Mouse (Mus musculus): ENCODE results near the gene Rpf2.

Gene Rpf2

GRCm38 (mm10) chr10:40246374-40247165, at the start of gene Rpf2:
Rpf2 (minus strand) TSS chr10:40247036.
- peak; percentile 74 for DNase-seq (ENCODE audit: low spot score)

DNA sequence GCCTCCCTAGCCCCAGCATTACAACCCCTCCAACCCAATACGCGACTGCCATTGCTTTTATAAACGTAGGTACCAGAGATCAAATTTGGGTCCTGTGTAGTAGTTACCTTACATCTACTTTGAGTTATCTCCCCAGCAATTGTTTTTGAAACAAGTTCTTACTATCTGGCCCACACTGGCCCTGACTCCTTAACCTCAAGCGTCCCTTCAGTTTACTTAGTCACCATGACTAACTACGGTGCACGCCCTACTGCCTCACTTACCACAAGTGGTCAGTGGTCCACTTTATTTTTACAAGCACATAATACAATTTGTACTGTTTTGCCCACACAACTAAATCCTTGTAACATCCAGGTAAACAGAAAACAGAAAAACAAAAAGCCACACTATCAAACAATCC, 45.8 kb upstream of the Rpf2 start:
- DNase-seq (ENCODE audit: low spot score) = no peak

GRCm38 (mm10) chr10:40286767-40287166, 39.9 kb upstream of the Rpf2 start:
- DNase-seq (ENCODE audit: low spot score) = no peak

DNA sequence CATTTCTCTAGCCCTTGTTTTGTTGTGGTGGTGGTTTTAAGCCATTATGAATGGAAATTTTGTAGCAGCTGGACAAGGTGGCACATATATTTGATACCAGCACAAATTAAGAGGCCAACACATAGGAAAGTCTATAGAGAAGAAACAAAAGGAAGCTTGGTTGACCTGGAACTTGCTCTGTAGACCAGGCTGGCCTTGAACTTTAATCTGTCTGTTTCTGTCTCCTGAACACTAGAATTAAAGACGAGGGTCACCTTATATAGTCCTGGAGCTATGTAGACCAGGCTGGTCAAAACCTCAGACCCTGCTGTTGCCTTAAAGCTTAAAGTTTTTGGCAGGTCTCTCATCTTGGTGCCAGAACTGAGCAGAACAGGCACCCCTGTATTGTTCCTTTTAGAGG, 38.7 kb upstream of the Rpf2 start:
- DNase-seq (ENCODE audit: low spot score) = no peak

GRCm38 (mm10) chr10:40284997-40285396, 38.2 kb upstream of the Rpf2 start:
- no peak for DNase-seq (ENCODE audit: low spot score)

DNA sequence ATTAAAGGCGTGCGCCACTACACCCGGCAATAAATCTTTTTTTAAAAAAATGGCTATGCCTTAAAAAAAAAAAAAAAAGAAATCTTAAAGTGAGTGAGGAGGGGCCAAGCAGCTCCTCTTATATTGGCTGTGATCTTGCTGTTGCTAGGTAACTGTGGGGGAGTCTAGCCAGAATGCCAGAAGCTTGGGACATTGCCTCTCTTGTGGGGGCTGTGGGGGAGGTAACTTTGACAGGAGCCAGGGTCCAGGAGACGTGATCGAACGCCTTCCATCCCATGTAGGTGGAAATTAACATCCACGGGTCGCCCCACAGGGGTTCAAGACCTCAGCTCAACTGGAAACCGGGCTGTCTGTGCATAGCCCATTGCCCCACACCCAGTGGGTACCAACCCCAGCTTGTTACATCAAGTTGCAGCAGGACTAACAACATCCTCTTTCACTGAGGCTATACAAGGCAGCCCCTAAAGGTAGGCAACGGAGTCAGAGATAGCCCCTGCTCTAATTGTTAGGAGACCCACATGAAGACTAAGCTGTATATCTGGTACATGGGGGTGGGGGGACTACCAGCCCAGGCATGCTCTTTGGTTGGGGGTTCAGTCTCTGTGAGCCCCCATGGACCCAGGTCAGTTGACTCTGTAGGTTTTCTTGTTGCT, 37.5 kb upstream of the Rpf2 start:
- no peak for DNase-seq (ENCODE audit: low spot score)

- no peak for DNase-seq (ENCODE audit: low spot score)
Measured at GRCm38 (mm10) chr10:40283636-40284035, 36.8 kb upstream of the Rpf2 start.

DNA sequence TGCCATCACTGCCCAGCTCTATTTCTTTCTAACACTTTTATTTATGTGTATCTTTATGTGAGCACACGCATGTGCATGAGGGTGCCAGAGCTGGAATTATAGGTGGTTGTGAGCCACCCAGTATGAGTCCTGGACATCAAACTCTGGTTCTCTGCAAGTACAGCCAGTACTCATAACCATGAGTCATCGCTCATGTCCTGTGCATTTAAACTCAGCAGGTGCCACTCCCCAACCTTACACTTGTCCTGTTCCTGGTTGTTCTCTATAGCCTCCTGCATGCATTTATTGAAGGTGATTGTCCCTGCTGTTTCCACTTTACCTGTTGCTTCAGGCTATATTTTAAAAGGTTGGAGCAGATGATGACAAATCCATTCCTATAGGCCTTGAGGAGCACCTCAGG, 34.7 kb upstream of the Rpf2 start:
- no peak for DNase-seq (ENCODE audit: low spot score)

DNA sequence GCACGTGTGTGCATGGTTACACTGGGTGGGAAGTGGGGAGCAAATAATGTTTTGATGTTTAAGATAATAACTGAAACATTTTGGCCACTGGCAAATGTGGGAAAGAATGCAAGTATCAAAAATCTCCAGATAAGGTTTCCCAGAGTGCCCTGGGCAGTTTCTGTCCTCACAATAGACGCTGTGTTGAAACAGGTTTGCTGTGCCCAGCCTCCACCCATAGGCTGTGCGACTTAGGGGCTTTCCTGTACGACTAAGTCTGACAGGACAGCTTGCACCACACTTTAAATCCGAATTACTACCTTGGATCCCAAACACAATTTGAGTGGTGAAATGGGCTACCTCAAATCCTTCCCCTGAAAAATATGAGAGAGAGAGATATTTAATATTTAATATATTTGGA, 31.5 kb upstream of the Rpf2 start:
- DNase-seq (ENCODE audit: low spot score) = no peak

DNA sequence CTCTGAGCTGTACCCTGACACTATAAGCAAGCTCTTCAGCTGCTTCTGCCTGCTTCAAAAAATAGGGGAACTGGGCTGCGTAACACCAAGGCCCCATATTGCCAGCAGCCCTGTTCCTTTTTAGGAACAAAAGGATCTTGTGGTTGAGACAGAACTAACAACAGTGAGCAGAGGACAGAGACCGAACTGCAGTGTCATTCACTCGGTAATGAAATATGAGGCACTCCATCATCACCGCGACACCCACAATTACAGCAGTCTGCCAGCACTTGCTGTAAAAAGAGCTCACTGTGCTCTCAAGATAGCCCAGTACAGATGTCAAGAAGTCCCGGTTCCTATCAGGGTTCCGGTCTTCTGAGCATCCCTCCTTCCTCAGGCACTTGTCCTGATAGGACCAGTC, 29.2 kb upstream of the Rpf2 start:
- no peak for DNase-seq (ENCODE audit: low spot score)

DNA sequence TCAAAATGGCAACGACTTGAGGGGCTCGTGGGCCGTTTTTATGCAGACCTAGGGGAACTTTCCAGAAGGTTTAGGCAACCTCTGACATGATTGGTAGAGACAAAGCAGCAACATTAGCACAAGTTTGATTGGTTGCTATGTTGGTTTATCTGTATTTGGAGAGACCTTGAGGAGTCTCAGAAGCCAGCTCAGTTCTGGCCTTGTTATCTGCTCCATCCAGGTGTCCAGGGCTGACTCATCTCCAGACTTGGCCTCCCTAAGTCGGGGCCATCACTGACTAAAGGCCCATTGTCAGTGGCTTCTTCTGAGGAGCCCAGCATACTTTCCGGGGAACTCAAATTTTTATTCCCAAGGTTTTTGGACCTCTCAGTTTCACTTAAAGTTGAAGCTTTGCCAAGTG, 27.1 kb upstream of the Rpf2 start:
- DNase-seq (ENCODE audit: low spot score) = no peak

DNA sequence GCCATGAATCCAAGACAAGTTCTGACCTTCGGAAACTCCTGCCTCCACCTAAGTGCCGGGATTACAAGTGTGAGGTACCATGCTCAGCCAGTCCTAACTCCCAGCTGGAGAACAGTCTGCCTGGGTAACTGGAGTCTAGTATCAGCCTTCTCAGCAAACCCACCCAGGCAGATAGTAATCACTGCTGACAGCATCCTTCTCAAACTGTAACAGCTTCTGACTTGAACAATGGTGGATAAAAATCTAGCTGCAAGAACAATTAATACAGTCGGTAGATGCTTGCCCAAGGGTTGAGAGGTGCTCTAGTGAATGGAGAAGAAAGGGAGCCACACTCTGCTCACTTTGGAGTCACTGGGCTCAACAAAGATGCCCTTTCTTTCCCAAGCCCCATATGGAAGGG, 24.4 kb upstream of the Rpf2 start:
- no peak for DNase-seq (ENCODE audit: low spot score)

- DNase-seq (ENCODE audit: low spot score) = no peak
Measured at GRCm38 (mm10) chr10:40264920-40265319, 18.1 kb upstream of the Rpf2 start.

DNA sequence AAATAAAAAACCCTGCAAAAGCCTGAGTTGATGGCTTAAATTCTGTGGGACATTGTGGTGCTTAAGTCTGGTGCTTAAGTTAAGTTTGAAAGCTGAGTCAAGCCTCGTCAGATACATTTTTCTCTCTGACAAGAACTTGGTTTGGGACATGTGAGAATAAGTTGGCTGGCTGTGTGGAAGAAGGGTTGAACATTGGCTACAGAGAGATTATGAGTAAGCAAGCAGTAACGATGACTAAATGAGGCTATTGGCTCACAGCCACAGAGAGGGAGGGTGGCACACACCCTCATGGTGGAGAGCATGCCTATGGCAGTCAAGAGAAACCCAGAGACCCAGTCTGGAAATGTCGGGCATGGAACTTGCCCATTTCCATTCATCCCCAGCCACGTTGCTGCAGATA, 16.9 kb upstream of the Rpf2 start:
- DNase-seq (ENCODE audit: low spot score) = peak; percentile 35

GRCm38 (mm10) chr10:40262200-40262599, 15.4 kb upstream of the Rpf2 start:
- no peak for DNase-seq (ENCODE audit: low spot score)

DNA sequence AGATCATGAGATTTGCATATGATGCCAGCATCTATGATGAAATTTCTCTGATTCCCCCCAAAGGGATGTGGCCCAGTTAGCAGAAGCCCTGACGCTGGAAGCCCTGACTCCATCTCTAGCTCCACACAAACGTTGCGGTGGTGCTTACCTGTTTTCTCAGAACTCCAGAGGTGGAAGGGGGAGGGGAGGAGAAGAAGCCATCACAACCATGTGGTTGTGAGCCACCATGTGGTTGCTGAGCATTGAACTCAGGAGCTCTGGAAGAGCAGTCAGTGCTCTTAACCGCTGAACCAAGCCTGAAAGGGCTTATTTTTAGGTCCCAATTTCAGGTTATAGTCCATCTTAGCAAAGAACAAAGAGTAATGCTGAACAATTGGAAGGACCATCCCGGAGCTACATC, 13.5 kb upstream of the Rpf2 start:
- DNase-seq (ENCODE audit: low spot score) = no peak

- DNase-seq (ENCODE audit: low spot score) = no peak
Measured at GRCm38 (mm10) chr10:40259542-40259941, 12.7 kb upstream of the Rpf2 start.

DNA sequence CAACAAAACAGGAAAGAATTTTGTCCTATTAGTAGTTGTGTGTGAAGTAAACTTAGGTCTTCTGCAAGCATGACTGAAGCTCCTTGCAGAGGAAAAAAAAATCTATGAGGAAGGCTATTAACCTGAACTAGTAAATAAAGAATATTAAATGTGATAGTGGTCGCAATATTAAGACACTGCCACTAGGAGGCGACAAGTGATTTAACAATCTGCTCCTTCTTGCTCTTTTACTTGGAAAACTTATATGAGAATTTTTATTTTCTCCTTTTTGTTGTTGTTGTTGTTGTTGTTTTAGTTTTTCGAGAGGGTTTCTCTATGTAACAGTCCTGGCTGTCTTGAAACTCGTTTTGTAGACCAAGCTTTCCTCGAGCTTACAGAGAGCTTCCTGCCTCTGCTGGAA, 12.1 kb upstream of the Rpf2 start:
- DNase-seq (ENCODE audit: low spot score) = peak; percentile 39

- DNase-seq (ENCODE audit: low spot score) = peak; percentile 62
Measured at GRCm38 (mm10) chr10:40258401-40258966, 11.6 kb upstream of the Rpf2 start.

- DNase-seq (ENCODE audit: low spot score) = peak; percentile 95
Measured at GRCm38 (mm10) chr10:40257414-40258255, 10.8 kb upstream of the Rpf2 start, which contains the start of gene Gtf3c6. Gtf3c6 (minus strand) TSS chr10:40258108.

- peak; percentile 40 for DNase-seq (ENCODE audit: low spot score)
Measured at GRCm38 (mm10) chr10:40256716-40257115, 9.9 kb upstream of the Rpf2 start.

DNA sequence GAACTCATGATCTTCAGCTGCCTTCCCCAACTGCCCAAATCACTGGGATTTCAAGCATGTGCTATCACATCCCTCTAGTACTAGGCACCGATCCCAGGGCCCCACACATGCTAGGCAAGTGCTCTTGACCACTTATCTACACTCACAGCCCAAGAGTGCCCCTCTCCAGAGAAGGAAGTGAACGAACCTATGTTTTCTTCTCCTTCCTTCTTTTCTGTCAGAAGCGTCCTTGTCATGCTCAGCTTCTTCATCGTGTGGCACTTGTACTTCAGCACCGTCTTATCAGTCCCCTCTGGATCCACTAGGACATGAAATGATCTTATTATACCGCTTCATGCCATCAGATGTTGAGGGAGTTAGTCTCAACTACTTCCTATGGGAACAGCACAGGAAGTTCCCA, 4.1 kb upstream of the Rpf2 start:
- DNase-seq (ENCODE audit: low spot score) = no peak
